Mouse (Mus musculus): ENCODE measurements around the gene Foxs1. TPM values are rescaled to one million over a fixed set of nuclear protein-coding genes. Genes with fewer than 3 reads are reported as not detected.

The Foxs1 gene
- polyA plus RNA-seq (2015; fragmentation: Nextera tagmentation; extraction: Ambion mirVana), result 0.65 and 0.66 TPM in 2 replicates

DNA sequence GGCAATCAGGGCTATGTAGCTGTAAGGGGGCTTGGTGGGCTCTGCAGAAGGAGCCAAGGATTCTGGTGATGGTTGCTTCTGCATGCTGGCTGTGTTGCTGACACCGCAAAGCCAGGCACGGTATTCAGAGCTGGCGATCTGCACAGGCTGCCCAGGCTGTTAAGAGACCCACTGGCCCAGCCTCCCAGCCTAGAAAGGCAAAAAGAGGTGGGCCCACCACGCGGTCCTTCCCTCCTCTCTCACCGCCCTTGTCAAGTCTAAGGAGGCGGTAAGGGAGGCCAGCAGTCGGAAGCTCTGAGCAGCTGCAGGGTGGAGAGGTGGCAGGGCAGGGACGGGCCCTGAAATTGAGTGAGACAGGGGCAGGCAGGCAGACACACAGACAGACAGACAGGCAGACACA, at the start of gene Foxs1:
Gene Foxs1, minus strand, starts transcription at position 161 of the 400 bp plus-strand sequence.
- Histone ChIP-seq H3K9ac (no peak within 1 kb of the TSS; the same call in 1 of the 2 replicates), H3K4me2 (replicated peaks) (no peak within 1 kb of the TSS), H3K4me3 (no peak within 1 kb of the TSS), H3K9me3 (no peaks in the 10 kb centered on the region), H3K4me1 (peaks cover 12% of the 10 kb centered on the region), H3K27ac (no peak within 1 kb of the TSS), H3K27me3 (peaks cover 9% of the 10 kb centered on the region), H3K36me3 (no peaks in the 10 kb centered on the region)
- WGBS, result 29% methylated on average over 9 of the region's 9 CpGs
- ATAC-seq (ENCODE audit: low FRiP score, low read depth), result no peak; the same call in 1 of the 2 replicates

DNA sequence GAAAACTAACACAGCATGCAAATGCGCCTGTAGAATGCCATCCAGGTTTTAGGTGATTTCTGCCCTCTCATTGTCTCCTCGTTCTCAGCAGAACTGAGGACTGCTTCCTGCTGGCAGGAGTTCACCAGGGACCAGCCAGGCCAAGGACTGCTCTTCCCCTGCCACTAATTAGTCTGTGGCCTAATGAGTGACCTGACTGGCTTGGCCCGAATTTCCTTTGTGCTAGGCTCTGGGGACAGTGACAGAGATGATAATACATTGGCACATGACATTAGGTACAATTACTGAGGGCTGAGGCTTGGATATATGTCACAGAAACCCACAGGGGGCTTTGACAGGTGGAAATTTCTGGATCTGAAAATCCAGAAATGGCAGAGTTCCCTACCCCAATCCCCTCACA, 44.0 kb upstream of the Foxs1 start:
- Histone ChIP-seq H3K36me3 (no peaks in the 10 kb centered on the region), H3K4me3 (no peak overlapping the region), H3K9me3 (no peaks in the 10 kb centered on the region), H3K9ac (no peak overlapping the region), H3K27ac (no peak overlapping the region), H3K4me1 (no peaks in the 10 kb centered on the region), H3K27me3 (no peaks in the 10 kb centered on the region), H3K4me2 (replicated peaks) (no peak overlapping the region)
- ATAC-seq (ENCODE audit: low FRiP score, low read depth), result no peak
- WGBS, result 64% methylated on average over 3 of the region's 3 CpGs

DNA sequence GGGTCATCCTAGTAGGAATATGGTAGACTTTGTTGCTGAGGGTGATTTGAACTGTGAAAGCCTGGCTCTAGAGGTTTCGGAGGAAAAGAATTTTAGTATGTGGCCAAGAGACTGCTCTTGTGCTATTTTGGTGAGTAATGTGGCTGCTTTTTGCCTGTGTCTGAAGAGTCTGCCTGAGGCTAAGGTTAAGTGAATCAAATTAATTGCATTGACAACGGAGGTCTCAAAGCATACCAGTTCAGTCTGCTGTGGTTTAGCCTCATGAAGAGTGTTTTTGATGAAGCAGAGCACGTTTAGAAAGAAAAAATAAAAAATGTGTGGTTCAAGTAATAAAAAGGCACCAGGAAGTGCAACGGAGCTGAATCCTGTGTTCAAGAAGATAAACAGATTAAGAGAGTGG, 32.5 kb upstream of the Foxs1 start:
- Histone ChIP-seq H3K27me3 (peaks cover 3% of the 10 kb centered on the region), H3K27ac (no peak overlapping the region), H3K4me3 (no peak overlapping the region), H3K4me1 (no peaks in the 10 kb centered on the region), H3K36me3 (no peaks in the 10 kb centered on the region), H3K4me2 (replicated peaks) (no peak overlapping the region), H3K9ac (no peak overlapping the region), H3K9me3 (no peaks in the 10 kb centered on the region)
- ATAC-seq (ENCODE audit: low FRiP score, low read depth), result no peak
- WGBS, result 74% methylated on average over 4 of the region's 4 CpGs

DNA sequence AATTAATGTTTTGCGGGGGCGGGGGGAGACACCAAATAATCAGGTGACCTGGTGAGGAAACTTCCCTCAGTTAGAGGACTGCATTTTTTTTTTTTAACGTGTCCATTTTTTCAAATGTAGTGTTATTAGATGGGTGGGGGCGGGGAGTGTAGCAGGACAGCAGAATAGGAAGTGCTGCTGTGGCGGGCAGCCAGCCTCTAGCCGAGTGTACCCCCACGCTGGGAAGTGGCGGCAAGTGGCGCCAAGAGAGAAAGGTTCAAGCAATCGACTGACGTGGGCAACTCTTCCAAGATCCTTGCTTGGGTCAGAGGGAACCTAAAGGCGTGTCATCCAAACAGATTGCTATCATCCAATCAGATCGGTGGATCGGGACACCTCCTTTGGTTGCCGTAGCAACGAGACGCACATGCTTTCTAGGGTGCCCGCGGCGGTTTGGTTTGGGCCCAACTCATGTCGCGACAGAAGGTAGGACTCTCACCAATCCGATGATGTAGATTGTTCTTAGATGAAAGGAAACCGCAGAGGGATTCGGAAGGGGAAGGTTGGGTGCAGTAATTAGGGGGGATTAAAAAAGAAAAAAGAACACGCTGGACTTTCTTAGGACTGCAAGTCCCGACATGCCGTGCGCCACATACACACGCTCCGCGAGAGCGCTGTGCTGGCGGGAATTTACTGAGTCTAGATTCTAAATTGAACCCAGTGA, 29.2 kb upstream of the Foxs1 start, which contains the start of gene Ttll9:
Gene Ttll9, plus strand, starts transcription at position 395 of the 703 bp plus-strand sequence.
- peak within 1 kb of the TSS; percentile 65 for H3K9ac ChIP-seq

DNA sequence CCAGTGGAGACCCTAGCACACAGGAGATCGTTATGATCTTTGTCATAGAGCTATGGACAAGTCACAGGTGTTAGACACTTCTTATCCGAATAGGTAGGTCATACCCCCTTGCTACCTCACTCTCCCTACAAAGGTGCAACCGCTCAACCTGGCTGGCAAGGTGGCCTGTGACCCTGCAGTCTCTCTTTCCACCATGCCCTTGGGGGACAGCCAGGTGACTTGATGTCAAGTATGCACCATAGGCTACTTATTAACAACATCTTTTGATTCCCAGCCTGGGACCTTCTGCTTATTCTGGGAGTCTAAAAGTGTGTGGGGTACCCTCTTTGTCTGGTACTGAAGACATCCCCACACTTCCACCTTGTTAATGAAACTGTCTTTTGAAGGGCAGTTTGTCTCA, 25.1 kb upstream of the Foxs1 start:
- Histone ChIP-seq H3K4me3 (no peak overlapping the region), H3K36me3 (no peaks in the 10 kb centered on the region), H3K4me1 (no peaks in the 10 kb centered on the region), H3K27me3 (peaks cover 33% of the 10 kb centered on the region), H3K4me2 (replicated peaks) (no peak overlapping the region), H3K27ac (no peak overlapping the region), H3K9ac (no peak overlapping the region), H3K9me3 (no peaks in the 10 kb centered on the region)
- WGBS, result 70% methylated on average over 3 of the region's 3 CpGs
- ATAC-seq (ENCODE audit: low FRiP score, low read depth), result no peak

More for the DNA sequence above, 29.2 kb upstream of the Foxs1 start, which contains the start of gene Ttll9:
- peak within 1 kb of the TSS; percentile 52 for H3K4me3 ChIP-seq
- no peaks in the 10 kb centered on the region for H3K4me1 ChIP-seq
- 3% methylated on average over 34 of the region's 34 CpGs for WGBS
- H3K27ac ChIP-seq, result no peak within 1 kb of the TSS
- peak; percentile 95 for ATAC-seq (ENCODE audit: low FRiP score, low read depth)
- no peaks in the 10 kb centered on the region for H3K9me3 ChIP-seq
- H3K36me3 ChIP-seq, result no peaks in the 10 kb centered on the region
- H3K27me3 ChIP-seq, result peaks cover 10% of the 10 kb centered on the region
- peak within 1 kb of the TSS; percentile 80 for H3K4me2 ChIP-seq (replicated peaks)

DNA sequence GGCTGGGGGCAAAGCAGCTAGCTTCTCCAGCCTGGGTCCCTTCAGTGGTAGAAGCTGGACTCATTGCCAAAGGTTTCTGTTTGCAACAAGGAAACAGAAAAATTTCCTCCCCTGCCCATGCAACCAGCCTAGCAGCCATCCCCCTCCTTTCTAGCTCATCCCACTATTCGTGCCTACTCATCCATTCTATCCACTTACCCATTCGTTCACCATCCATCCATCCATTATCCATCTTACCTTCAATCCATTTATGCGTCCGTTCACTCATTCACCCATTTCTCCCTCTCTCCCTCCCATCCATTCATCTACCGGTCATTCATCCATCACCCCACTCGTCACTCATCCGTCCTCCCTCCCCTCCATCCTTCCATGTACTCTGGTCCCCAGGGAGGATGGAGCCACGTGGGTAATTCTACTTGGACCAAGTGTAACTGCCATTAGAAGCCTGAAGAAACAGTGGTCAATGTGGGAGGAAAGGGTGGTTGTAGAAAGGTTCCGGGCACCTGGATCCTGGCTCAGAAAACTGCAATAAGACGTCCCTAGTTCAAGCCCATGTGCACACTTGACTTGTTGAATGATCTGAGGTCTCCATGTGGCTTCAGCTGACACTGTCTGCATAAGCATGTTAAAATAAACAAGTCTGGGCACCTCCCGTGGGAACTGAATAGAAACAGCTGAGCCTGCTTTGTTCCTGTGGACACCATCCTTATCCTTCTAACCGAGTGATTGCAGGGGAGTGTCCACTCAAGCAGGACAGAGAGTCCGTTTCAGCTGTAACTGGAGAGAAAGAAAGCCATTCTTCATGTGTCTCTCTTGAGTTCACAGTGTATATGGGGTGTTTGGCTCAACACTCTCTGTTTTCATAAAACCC, 19.1 kb upstream of the Foxs1 start:
- H3K4me3 ChIP-seq, result peak overlapping the region; percentile 65
- 20% methylated on average over 13 of the region's 13 CpGs for WGBS
- peaks cover 69% of the 10 kb centered on the region for H3K27me3 ChIP-seq
- H3K4me1 ChIP-seq, result peaks cover 22% of the 10 kb centered on the region
- ATAC-seq (ENCODE audit: low FRiP score, low read depth), result no peak
- H3K9me3 ChIP-seq, result no peaks in the 10 kb centered on the region
- peak overlapping the region; percentile 97 for H3K4me2 ChIP-seq (replicated peaks)
- H3K36me3 ChIP-seq, result no peaks in the 10 kb centered on the region
- peak overlapping the region; percentile 77 for H3K9ac ChIP-seq
- H3K27ac ChIP-seq, result no peak overlapping the region

DNA sequence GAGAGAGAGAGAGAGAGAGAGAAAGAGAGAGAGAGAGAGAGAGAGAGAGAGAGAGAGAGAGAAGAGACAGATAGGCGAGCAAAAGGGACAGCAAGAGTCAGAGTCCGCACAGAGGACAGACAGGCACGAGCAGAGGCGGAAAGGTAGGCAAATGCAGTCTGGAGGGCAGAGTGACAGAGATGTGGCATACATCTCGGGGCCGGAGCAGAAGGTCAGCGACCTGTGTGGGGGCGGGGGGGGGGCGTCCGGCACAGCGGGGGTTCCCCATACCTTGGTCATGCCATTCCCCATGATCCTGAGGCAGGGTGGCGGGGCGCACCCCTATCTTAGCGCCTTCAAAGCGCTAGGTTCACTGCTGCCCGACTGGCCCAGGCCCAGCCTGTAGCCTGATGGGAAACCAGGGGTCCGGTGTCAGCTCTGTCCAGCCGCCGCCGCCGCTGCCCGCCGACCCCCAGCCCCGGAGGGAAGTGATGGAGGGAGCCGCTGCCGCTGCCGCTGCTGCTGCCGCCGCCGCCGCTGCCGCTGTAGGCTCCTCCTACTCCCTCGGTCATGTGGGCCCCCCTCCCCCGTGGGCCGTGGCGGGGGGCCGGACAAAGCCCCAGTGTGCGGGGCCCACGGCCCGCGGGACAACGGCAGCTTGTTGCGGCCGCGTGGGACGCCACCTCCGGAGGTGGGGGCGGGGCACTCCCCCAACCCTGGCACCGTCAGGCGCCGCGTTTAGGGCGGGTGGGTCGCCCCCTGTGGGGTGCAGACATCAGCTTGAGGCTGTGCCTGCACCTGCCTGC, 18.2 kb upstream of the Foxs1 start, which contains the start of gene Dusp15:
Gene Dusp15, minus strand, starts transcription at position 634 of the 785 bp plus-strand sequence.
- Histone ChIP-seq H3K9ac (peak within 1 kb of the TSS; percentile 77), H3K4me2 (replicated peaks) (peak within 1 kb of the TSS; percentile 97), H3K27ac (no peak within 1 kb of the TSS), H3K36me3 (no peaks in the 10 kb centered on the region), H3K9me3 (no peaks in the 10 kb centered on the region), H3K27me3 (peaks cover 70% of the 10 kb centered on the region), H3K4me3 (peak within 1 kb of the TSS; percentile 65), H3K4me1 (peaks cover 23% of the 10 kb centered on the region)
- WGBS, result under 1% methylated on average over 39 of the region's 54 CpGs
- peak; percentile 60 for ATAC-seq (ENCODE audit: low FRiP score, low read depth)

DNA sequence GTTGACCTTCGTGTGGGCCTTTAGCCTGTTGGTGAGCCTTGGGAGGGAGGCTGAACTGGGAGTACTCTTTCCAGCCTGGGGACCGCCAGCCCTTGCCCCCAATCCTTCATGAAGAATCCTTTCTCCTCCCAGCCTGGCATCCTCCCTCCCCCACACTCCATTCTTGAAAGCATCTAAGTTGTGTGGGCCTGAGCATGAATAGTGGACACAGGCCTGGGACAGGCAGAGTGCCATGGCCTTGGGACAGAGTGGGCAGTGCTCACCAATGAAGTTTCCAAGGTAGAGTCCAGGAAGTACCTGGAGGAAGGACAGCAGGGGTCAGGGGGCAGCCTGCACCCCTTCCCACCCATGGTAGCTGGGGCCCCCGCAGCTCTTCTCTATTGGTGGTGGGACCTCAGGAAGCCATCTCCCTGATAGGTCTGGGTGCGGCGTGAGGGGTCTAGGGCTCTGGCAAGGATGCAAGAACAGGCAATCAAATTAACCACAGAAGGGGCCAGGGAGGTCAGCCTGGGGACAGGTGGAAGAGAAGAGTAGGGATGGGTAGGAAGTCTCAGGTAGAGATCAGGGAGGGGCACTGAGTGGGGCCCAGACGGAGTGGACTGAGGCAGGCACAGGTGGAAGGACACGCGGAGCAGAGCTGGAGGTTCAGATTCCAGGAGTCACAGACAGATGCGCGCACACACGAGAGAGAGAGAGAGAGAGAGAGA, 17.5 kb upstream of the Foxs1 start:
- H3K36me3 ChIP-seq, result no peaks in the 10 kb centered on the region
- no peak for ATAC-seq (ENCODE audit: low FRiP score, low read depth)
- H3K27me3 ChIP-seq, result peaks cover 77% of the 10 kb centered on the region

DNA sequence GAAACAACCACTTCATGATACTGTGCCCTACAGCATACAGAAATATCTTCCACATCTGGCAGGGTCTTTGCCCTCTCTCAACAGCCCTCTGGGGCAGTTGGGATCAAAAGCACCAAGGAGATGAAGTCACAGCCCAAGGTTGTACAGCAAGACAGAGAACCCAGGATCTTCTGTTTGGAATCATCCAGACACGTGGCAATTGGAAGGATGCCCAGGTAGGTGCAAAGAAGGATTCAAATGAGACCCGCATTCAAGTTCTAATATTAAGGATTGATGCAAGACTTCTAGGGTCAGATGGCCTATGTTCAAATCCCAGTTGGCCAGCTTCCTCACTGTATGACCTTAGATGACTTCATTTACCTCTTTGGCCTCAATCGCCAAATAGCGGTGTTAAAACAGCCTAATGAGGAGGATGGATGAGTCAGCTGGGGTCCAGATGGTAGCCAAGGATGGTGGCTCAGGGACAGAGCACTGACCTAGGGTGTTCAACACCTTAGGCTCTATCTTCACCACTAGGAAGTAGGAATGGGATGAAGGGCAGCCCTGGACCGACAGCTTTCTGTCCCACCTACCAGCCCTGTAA, 15.5 kb upstream of the Foxs1 start:
- ATAC-seq (ENCODE audit: low FRiP score, low read depth), result no peak
- Histone ChIP-seq H3K27me3 (peaks cover 84% of the 10 kb centered on the region), H3K27ac (no peak overlapping the region), H3K4me2 (replicated peaks) (no peak overlapping the region), H3K9ac (no peak overlapping the region), H3K36me3 (no peaks in the 10 kb centered on the region), H3K4me1 (peaks cover 24% of the 10 kb centered on the region), H3K9me3 (no peaks in the 10 kb centered on the region), H3K4me3 (no peak overlapping the region)
- WGBS, result 78% methylated on average over 5 of the region's 5 CpGs

More for the DNA sequence above, 17.5 kb upstream of the Foxs1 start:
- Histone ChIP-seq H3K4me2 (replicated peaks) (peak overlapping the region; percentile 97), H3K27ac (no peak overlapping the region), H3K9me3 (no peaks in the 10 kb centered on the region), H3K9ac (peak overlapping the region; percentile 77; the same call in 1 of the 2 replicates), H3K4me3 (peak overlapping the region; percentile 65), H3K4me1 (peaks cover 23% of the 10 kb centered on the region)
- 36% methylated on average over 11 of the region's 11 CpGs for WGBS

DNA sequence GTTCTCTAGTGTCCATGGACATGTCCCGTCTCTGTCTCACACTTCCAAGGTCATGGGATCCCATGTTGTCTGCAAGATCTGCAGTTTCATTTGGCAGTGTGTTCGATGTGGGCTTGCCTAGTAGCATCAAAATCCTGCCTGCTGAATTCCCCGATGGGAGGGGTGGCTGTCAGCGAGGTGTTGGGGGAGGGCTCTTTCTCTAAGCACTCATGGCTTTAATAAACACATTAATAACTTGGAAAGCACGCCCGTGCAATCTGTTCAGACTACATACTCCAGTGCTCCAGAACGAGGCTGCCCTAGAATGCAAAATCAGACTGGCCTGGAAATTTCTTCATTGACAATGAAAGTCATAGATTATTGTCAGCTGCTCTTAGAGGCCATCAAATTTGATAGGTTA, 14.1 kb upstream of the Foxs1 start:
- Histone ChIP-seq H3K36me3 (no peaks in the 10 kb centered on the region), H3K27ac (no peak overlapping the region), H3K9me3 (no peaks in the 10 kb centered on the region), H3K9ac (no peak overlapping the region), H3K4me3 (no peak overlapping the region), H3K27me3 (peaks cover 89% of the 10 kb centered on the region), H3K4me1 (peaks cover 34% of the 10 kb centered on the region), H3K4me2 (replicated peaks) (no peak overlapping the region)
- no peak for ATAC-seq (ENCODE audit: low FRiP score, low read depth)
- WGBS, result 42% methylated on average over 7 of the region's 7 CpGs

DNA sequence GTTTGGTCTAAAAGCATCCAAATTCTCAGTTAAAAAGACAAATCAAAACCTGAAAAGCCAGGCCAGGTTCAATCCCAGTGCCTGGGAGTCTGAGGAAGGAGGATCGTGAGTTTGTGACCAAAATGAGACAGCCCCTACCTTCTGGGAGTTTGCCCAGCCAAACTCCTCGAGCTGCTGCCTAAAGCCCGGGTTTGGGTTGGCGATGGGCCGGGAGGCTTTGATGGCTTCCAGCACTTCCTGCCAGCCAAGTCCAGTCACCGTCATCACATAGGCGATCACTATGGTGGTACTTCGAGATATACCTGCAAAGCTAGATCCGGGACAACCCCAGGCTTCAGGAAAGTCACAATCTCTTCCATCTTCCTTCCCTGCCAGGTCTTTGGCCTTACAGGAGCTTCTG, 11.0 kb upstream of the Foxs1 start:
- 49% methylated on average over 9 of the region's 9 CpGs for WGBS
- Histone ChIP-seq H3K4me2 (replicated peaks) (no peak overlapping the region), H3K9me3 (no peaks in the 10 kb centered on the region), H3K4me1 (peaks cover 22% of the 10 kb centered on the region), H3K9ac (no peak overlapping the region), H3K36me3 (no peaks in the 10 kb centered on the region), H3K27me3 (peaks cover 86% of the 10 kb centered on the region), H3K4me3 (no peak overlapping the region), H3K27ac (no peak overlapping the region)
- ATAC-seq (ENCODE audit: low FRiP score, low read depth), result no peak
